Mouse (Mus musculus) cortical plate, adult 2 months (tissue): Measurements from ENCODE around the gene Rusc1.

ENCODE experiments used
- CTCF ChIP-seq: fragments of 200-500 bp; IDR thresholded peaks from 2 replicates; pipeline ENCODE4 v1.5.1; 2011; ENCODE audit warnings: mild to moderate bottlenecking, control low read depth, low read length; ENCODE audit not compliant: insufficient read depth; ENCODE audit errors: extremely low read depth
- POLR2A ChIP-seq: fragments of 200-500 bp; IDR thresholded peaks from 2 replicates; pipeline ENCODE4 v1.6.1; 2011; ENCODE audit warnings: mild to moderate bottlenecking, low read length, control low read depth; ENCODE audit not compliant: insufficient read depth; ENCODE audit errors: extremely low read depth

DNA sequence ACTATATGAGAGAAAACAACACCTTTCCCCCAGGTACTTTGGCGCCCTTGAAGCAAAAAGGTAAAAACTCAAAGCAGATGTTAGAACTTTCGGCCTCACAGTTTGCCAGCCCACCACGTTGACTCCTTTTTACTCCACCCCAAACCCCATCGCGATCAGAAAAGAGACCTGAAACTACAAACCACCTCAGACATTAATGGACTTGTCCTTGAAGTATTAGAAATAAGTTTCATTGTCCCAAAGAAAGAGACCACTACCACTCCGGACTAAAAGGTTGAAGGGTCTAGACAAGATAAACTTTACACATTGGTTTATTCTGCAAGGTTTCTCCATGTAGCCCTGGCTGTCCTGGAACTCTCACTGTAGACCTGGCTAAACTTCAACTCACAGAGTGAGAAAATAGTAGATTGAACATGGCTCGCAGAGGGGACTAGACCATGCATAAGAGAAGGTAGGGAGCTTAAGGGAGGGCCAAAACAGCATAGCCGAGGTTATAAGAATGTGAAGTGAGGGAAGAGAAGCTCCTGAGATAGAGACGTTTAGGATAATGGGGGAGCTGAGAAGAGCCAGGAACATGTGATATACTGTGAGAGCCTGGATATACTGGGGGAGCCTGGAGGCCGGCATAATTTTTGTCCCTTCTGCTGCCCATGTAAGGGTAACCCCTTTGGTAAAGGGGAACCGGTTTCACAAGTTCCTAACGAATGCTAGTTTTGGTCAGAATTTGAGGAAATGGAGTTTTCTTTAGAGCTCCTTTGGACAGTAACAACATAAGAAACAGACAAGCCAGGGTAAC, 9.6 kb upstream of the Rusc1 start:
- TF ChIP-seq CTCF, result no peak
- TF ChIP-seq POLR2A, result no peak
